Mouse (Mus musculus): ENCODE measurements at regions not wholly inside any gene's neighbourhood (a gene's known extent, or its start where the extent isn't known, plus 50 kb on each side); places are given as distances from the start of the nearest gene placed in this dataset.

GRCm38 (mm10) chr11:35021990-35022625 is 98.9 kb upstream of the Slit3 start:
- no peak for TF ChIP-seq POLR2A (IDR thresholded peaks at IDR 0.05; ENCODE audit: borderline replicate concordance, extremely low read depth, insufficient read depth, insufficient read length, poor library complexity, severe bottlenecking)
- TF ChIP-seq CTCF (IDR thresholded peaks at IDR 0.05; ENCODE audit: borderline replicate concordance, extremely low read depth, insufficient read depth, insufficient read length) = no peak
